ENCODE assay signal across 29 mouse cellular contexts in the genomic region with DNA sequence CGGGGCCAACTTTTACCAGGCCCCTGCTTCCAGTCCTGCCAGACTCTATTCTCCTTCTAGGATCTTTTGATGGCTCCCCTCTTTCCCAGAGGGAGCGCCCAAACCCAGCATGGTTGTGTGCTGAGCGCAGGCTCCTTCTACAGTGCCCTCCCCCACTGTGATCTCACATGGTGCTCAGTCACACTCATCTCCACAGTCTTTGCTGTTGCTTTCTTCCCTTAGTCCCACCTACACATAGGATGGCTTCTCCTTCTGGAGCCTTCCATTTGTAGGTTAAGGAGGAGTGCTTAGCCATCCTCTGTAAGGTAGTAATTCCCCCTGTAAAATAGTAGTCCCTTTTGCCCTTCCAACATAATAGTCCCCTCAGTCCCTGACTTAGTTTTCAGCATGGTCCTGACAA.
"Had no signal": no experiment of that assay in that cellular context is flagged by ENCODE, and none has a peak within 500 bp of the region (broad histone marks: within the 10 kb centered on the region; RNA-seq: fewer than 3 reads in every experiment).

No protein-coding gene starts in this region.

- H3K4me1 ChIP-seq: liver, embryonic 12.5 days; liver, embryonic 13.5 days; liver, embryonic 15.5 days; megakaryocyte, embryonic 14.5 days; midbrain, embryonic 10.5 days; midbrain, embryonic 12.5 days; midbrain, embryonic 13.5 days; midbrain, embryonic 15.5 days; neural tube, embryonic 12.5 days had no signal

- H3K27ac ChIP-seq: limb, embryonic 10.5 days; limb, embryonic 12.5 days; limb, embryonic 13.5 days; limb, embryonic 15.5 days; liver, embryonic 12.5 days; liver, embryonic 13.5 days; liver, embryonic 14.5 days; liver, embryonic 15.5 days; lung, embryonic 15.5 days; macrophage; midbrain, embryonic 10.5 days; midbrain, embryonic 12.5 days; midbrain, embryonic 13.5 days; midbrain, embryonic 15.5 days; neural tube, embryonic 12.5 days had no signal

- H3K4me3 ChIP-seq: limb, embryonic 10.5 days; limb, embryonic 12.5 days; limb, embryonic 13.5 days; limb, embryonic 15.5 days; liver, embryonic 12.5 days; liver, embryonic 13.5 days; liver, embryonic 15.5 days; lung, embryonic 15.5 days; megakaryocyte, embryonic 14.5 days; midbrain, embryonic 10.5 days; midbrain, embryonic 12.5 days; midbrain, embryonic 13.5 days; midbrain, embryonic 15.5 days; myocyte; neural tube, embryonic 12.5 days had no signal

- DNase-seq: left cerebral cortex, postnatal 4 days; liver; liver, embryonic 13.5 days; liver, postnatal 0 days; lung, adult 18-20 months; lung, adult 2 months; lung, embryonic 14.5 days; lung, postnatal 10 days; lung, postnatal 14 days; lung, postnatal 36 days; midbrain, embryonic 14.5 days had no signal

- ATAC-seq: liver, embryonic 12.5 days; liver, postnatal 0 days; lung, postnatal 0 days; midbrain, embryonic 13.5 days; midbrain, embryonic 15.5 days; midbrain, embryonic 16.5 days had no signal
